Mouse (Mus musculus): ENCODE measurements around the gene Tas2r118. TPM values are rescaled to one million over a fixed set of nuclear protein-coding genes. Genes with fewer than 3 reads are reported as not detected.

Gene Tas2r118
- not detected in 2 replicates for polyA plus RNA-seq (2015; fragmentation: Nextera tagmentation; extraction: Ambion mirVana)

DNA sequence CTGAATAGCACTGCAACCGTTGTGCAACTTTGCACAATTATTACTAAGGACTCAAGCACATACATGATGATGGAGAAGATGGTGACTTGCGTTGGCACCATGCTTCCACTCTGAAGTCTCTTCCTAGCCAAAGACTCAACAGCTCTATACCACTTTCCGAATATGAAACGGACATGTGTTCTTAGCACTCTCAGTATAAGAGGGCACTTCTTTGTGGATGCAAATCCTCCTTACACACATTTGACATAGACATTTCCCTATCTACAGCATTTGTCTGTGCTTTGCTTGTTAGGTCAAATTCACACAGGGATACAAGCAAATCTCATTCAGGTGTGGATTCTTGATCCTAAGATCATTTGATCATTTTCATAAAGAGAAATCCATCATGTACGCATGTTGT lies at the start of gene Tas2r118:
Tas2r118 (minus strand) TSS at position 101 of the 400 bp plus-strand sequence.
- no peak for DNase-seq (ENCODE audit: low spot score)

DNA sequence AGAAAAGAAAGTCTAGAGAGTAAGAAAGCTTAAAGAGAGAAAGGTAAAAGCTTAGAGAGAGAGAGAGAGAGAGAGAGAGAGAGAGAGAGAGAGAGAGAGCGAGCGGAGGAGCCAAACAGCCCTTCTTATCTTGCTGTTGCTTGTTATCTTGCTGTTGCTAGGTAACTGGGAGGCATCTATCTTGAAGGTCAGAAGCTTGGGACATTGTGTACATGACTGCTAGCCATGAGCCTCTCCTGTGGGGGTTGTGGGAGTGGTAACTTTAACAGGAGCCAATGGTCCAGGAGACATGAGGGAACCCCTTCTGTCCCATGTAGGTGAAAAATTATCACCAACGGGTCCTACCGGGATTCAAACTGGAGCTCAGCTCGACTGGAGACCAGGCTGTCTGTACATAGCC lies 48.5 kb upstream of the Tas2r118 start:
- DNase-seq (ENCODE audit: low spot score): no peak

DNA sequence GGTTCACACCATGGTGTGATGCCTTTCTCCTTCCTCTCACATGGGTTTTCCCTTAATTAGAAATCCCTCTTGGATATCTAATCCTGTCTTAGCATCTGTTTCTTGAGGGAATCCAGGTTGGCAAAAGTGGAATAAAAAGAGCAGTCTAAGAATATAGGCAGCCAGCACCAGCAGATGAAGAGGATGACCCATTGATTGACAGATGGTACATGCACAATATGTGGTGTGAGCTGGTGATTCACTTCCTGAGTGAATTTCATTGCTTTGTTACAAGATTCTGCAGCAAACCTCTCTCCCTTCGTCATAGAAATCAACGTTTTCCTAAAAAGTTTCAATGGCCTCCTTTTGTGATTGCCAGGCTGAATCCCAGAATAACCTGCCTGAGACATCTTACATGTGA lies 23.4 kb upstream of the Tas2r118 start:
- DNase-seq (ENCODE audit: low spot score): no peak

DNA sequence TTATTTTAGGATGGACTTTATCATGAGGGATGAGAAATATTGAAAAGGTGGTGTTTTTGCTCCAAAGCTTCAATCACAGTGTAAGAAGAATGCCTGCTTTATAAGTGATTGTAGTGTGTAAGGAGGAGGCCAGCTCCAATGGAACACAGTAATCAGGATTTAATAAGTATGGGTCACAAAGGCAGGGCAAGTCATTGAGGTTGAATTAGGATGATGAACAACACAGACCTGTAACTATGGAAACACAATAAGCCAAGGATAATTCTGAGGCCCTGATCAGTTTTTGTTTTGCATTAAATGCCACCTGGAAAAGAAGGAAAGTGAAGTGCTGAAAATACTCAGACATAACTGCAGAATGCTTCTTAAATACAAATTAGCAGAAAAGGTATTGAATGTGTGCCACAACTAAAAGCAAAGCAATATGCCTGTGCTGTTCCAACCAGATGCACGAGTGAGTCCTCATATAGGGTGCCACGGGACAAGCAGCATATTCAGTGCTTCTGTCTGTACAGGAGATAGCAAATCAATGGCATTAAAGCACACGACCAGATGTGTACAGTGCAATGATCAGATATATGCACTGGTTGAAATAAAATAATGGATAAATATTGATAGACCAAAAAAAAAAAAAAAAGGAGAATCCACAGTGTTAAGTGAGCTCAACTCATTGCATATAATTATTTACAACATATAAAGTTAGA lies 21.0 kb upstream of the Tas2r118 start:
- DNase-seq (ENCODE audit: low spot score): no peak

DNA sequence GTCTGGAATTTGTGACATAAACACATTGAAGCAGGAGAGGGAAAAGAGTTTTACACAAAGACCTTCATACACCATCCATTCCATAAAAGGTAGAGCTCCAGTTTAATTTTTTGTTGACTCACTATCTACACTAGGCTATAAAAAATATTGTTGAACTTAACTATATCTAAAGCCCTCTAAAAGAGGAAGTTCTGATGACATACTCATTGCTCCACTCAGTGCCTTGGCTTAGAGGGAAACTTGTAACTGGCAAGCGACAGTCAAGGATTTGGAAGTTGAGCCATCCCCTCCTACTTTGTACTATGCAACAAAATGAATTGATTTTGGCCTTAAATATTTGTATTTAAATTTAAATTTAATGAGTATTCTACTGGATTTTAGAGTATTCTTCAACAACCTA lies 16.4 kb upstream of the Tas2r118 start:
- no peak for DNase-seq (ENCODE audit: low spot score)

DNA sequence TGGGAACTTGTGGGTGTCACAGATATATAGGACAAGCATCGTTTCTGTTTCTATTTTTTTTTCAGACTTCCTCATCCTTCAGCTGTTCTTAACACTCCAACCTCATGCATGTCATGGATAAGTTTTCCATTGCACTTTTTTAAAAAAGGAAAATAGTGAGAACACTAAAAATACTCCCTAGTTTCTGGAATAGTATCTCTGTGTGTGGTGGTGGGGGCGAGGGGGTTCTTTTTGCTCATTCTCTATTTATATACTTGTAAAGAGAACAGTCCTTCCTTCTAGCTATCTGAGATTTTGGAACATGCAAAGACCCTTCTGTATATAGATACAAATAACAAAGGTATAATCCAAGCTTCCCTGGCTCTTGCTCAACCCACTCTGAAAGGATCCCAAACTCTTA lies 2.9 kb downstream of the Tas2r118 start:
- DNase-seq (ENCODE audit: low spot score): no peak

DNA sequence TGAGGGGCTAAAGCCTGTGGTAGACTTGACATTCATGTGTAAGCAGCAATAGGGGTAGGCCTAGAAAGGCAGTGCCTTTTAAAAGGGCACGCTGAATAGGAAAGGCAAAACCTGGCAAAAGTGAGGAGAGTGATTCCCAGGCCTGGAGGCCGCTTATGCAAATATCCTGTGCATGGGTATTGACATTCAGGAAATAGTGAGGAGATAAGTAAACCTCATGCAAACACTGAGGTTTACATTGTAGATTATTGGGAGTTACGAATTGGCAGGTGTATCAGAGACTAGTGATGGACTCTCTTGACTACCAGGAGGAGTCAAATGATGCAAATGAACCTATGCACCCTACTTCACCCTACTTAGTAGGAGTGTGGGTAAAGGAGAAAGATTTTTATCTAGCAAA lies 3.9 kb downstream of the Tas2r118 start:
- DNase-seq (ENCODE audit: low spot score): no peak

DNA sequence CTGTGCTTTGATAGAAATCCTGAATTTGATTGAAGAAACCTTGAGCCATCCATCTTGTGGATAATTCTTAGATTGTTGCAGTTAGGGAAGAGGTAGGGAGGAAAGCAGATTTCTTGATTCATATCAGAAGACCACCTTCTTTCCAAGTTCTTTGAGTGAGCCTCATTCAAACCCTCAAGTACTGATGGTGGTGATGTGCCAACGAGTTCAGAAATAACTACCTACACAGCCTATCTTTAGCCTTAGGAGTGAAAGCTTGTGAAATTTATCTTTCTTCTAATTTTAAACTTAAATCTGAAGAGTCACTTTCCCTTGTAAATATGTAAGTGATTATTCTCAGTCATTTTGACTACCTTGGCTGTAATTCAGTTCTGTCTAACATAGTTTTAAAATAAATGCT lies 6.1 kb downstream of the Tas2r118 start:
- DNase-seq (ENCODE audit: low spot score): no peak

DNA sequence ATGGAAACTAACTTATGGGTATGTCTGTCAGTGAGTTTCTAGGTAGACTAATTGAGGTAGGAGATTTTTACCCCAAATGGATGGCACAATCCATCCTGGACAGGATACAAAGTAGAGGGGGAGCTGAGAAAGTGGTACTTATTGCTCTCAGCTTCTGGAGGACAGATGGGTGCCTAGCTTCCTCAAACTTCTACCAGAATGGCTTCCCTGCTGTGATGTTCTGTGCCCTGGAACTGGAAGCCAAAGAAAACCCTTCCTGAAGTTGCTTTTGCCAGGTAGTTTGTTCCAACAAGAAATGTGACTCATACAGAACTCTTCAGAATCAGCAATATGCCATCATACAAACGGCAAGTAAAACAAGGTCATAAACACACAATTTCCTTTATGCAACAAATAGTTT lies 29.1 kb downstream of the Tas2r118 start:
- no peak for DNase-seq (ENCODE audit: low spot score)

- no peak for DNase-seq (ENCODE audit: low spot score)
Measured at GRCm38 (mm10) chr6:23938575-23939488, 31.0 kb downstream of the Tas2r118 start.

GRCm38 (mm10) chr6:23936414-23936813 lies 33.4 kb downstream of the Tas2r118 start:
- DNase-seq (ENCODE audit: low spot score): no peak

- no peak for DNase-seq (ENCODE audit: low spot score)
Measured at GRCm38 (mm10) chr6:23923806-23924205, 46.1 kb downstream of the Tas2r118 start.

Other genes starting within 250 kb of the Tas2r118 start
- 1.2 and 1.5 TPM in 2 replicates for gene Cadps2, start 130.6 kb downstream of the Tas2r118 start, polyA plus RNA-seq (2015; fragmentation: Nextera tagmentation; extraction: Ambion mirVana)
- 0.15 TPM in 1 of 2 replicates, not detected in the other for gene Slc13a1, start 198.0 kb upstream of the Tas2r118 start, polyA plus RNA-seq (2015; fragmentation: Nextera tagmentation; extraction: Ambion mirVana)

Data from thymus, postnatal 0 days (tissue).